28 mouse cellular contexts compared by ENCODE assay signal in the genomic region with DNA sequence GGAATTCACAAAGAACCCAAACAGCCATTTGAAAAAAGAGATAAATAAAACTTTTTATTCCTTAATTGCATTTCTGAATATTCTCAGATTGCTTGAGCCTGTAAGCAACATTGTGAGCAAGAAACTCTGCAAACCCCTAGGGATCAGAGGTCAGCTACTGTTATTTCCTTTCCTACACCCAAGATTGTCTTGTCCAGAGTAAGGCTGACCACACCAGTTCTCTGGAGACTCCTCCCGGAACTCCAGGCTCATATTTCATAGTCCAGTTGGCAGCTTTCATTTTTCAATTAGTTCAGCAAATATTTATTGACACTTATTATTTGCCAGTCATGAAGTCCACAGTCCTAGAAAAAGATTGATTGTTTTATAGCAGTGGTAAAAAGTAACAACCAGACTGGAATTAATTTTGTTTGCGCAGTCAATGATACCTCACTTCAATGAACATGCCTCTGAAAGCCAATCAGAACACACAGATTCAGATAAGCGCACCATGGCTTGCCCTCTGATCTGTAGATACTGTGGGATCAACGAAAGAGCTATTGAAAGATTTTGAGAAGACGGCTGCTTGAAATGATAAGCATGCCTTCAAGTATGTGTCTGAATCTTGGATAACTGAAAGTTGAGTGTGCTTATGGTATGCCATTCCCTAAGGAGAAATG.
DNase-seq lines count a peak whose midpoint lies in the region; ATAC-seq and TF ChIP-seq lines count a peak whose summit lies in the region.
"Had no signal": no experiment of that assay in that cellular context is flagged by ENCODE, and none has a peak within 500 bp of the region (broad histone marks: within the 10 kb centered on the region; RNA-seq: fewer than 3 reads in every experiment).

No protein-coding gene starts in this region.

- TF ChIP-seq CTCF in stomach, postnatal 0 days (IDR thresholded peaks at IDR 0.05; ENCODE audit: low read depth) = no peak

- no peak overlapping the region for H3K27ac ChIP-seq in stomach, embryonic 16.5 days (ENCODE audit: low read length)
- H3K27ac ChIP-seq in stomach, postnatal 0 days (replicated peaks) = no peak overlapping the region
- H3K27ac ChIP-seq in intestine, embryonic 16.5 days (ENCODE audit: low read length) = no peak overlapping the region
- H3K27ac ChIP-seq: embryonic facial prominence, embryonic 13.5 days; embryonic facial prominence, embryonic 15.5 days; forebrain, embryonic 10.5 days; forebrain, embryonic 12.5 days; forebrain, embryonic 15.5 days had no signal

- H3K4me3 ChIP-seq in stomach, embryonic 16.5 days (replicated peaks; ENCODE audit: low read length) = no peak overlapping the region
- H3K4me3 ChIP-seq in stomach, postnatal 0 days (ENCODE audit: low read depth, low read length) = no peak overlapping the region
- no peak overlapping the region for H3K4me3 ChIP-seq in intestine, embryonic 16.5 days (ENCODE audit: low read length)
- H3K4me3 ChIP-seq: embryonic facial prominence, embryonic 13.5 days; embryonic facial prominence, embryonic 15.5 days; erythroblast, embryonic 14.5 days; forebrain, embryonic 10.5 days; forebrain, embryonic 12.5 days; forebrain, embryonic 15.5 days had no signal

- no peaks in the 10 kb centered on the region for H3K27me3 ChIP-seq in stomach, embryonic 16.5 days (ENCODE audit: control insufficient read depth, insufficient read depth, low read length)
- H3K27me3 ChIP-seq in stomach, postnatal 0 days (ENCODE audit: control insufficient read depth, insufficient read depth, low read length) = no peaks in the 10 kb centered on the region
- H3K27me3 ChIP-seq in intestine, embryonic 16.5 days (replicated peaks; ENCODE audit: control insufficient read depth, insufficient read depth, low read length) = no peaks in the 10 kb centered on the region
- H3K27me3 ChIP-seq: CH12.LX; embryonic facial prominence, embryonic 13.5 days; embryonic facial prominence, embryonic 15.5 days; forebrain, embryonic 12.5 days; forebrain, embryonic 15.5 days had no signal

- no peak overlapping the region for H3K9ac ChIP-seq in stomach, embryonic 16.5 days (ENCODE audit: low read length)
- H3K9ac ChIP-seq in stomach, postnatal 0 days (ENCODE audit: low read length) = no peak overlapping the region
- no peak overlapping the region for H3K9ac ChIP-seq in intestine, embryonic 16.5 days (ENCODE audit: low read depth, low read length)
- H3K9ac ChIP-seq: embryonic facial prominence, embryonic 13.5 days; embryonic facial prominence, embryonic 15.5 days; forebrain, embryonic 12.5 days; forebrain, embryonic 15.5 days had no signal

- no peak overlapping the region for H3K4me2 ChIP-seq in stomach, embryonic 16.5 days (ENCODE audit: low read depth, low read length)
- no peak overlapping the region for H3K4me2 ChIP-seq in stomach, postnatal 0 days (replicated peaks; ENCODE audit: low read depth)
- no peak overlapping the region for H3K4me2 ChIP-seq in intestine, embryonic 16.5 days (ENCODE audit: low read depth, low read length)
- H3K4me2 ChIP-seq: embryonic facial prominence, embryonic 13.5 days; embryonic facial prominence, embryonic 15.5 days; forebrain, embryonic 12.5 days; forebrain, embryonic 15.5 days had no signal

- H3K9me3 ChIP-seq in stomach, embryonic 16.5 days (replicated peaks; ENCODE audit: control insufficient read depth, low read length) = no peaks in the 10 kb centered on the region
- H3K9me3 ChIP-seq in stomach, postnatal 0 days (ENCODE audit: control insufficient read depth, low read length) = no peaks in the 10 kb centered on the region
- no peaks in the 10 kb centered on the region for H3K9me3 ChIP-seq in intestine, embryonic 16.5 days (ENCODE audit: control insufficient read depth, low read length)
- H3K9me3 ChIP-seq: embryonic facial prominence, embryonic 13.5 days; embryonic facial prominence, embryonic 15.5 days; forebrain, embryonic 10.5 days; forebrain, embryonic 12.5 days; forebrain, embryonic 15.5 days; G1E had no signal

- no peak for TF ChIP-seq EP300 in stomach, postnatal 0 days (optimal IDR thresholded peaks at IDR 0.05)

- peak; percentile 2 for DNase-seq in kidney, postnatal 14 days
- no peak for DNase-seq in kidney, postnatal 10 days
- no peak for DNase-seq in stomach, postnatal 0 days (ENCODE audit: low spot score)
- no peak for DNase-seq in cerebellum, adult 9-11 months
- no peak for DNase-seq in heart, adult 11 months
- DNase-seq: adrenal gland, adult 8-10 months; adrenal gland, postnatal 14 days; adrenal gland, postnatal 36 days; B cell, adult 2 months; cerebellum, adult 11-12 months; cerebellum, adult 2 months; cerebellum, adult 9-10 months; cerebellum, postnatal 14 days; cerebellum, postnatal 36 days; embryo, embryonic 11 days had no signal

- 0 out of 2 replicates have a peak, but pooled peaks have one; percentile 44 for ATAC-seq in stomach, embryonic 16.5 days (ENCODE audit: insufficient read depth, low FRiP score)
- ATAC-seq in stomach, postnatal 0 days (ENCODE audit: low FRiP score, low TSS enrichment) = no peak
- peak; percentile 70 for ATAC-seq in intestine, embryonic 16.5 days
- ATAC-seq: activated CD4-positive, CD25-positive, alpha-beta regulatory T cell, adult 4 months; CD4-positive, CD25-positive, alpha-beta regulatory T cell, adult 4 months; forebrain, embryonic 15.5 days; Patski had no signal

- no peaks in the 10 kb centered on the region for H3K36me3 ChIP-seq in stomach, embryonic 16.5 days (ENCODE audit: control insufficient read depth, insufficient read depth, low read length)
- H3K36me3 ChIP-seq in stomach, postnatal 0 days (ENCODE audit: control insufficient read depth, insufficient read depth, low read length) = no peaks in the 10 kb centered on the region
- no peaks in the 10 kb centered on the region for H3K36me3 ChIP-seq in intestine, embryonic 16.5 days (ENCODE audit: control insufficient read depth, insufficient read depth, low read length)
- H3K36me3 ChIP-seq: embryonic facial prominence, embryonic 13.5 days; embryonic facial prominence, embryonic 15.5 days; forebrain, embryonic 10.5 days; forebrain, embryonic 12.5 days; forebrain, embryonic 15.5 days; G1E had no signal

- 54% methylated on average over 5 of the region's 5 CpGs for WGBS in stomach, embryonic 16.5 days
- WGBS in stomach, postnatal 0 days = 55% methylated on average over 5 of the region's 5 CpGs
- WGBS in intestine, embryonic 16.5 days = 49% methylated on average over 5 of the region's 5 CpGs

- H3K4me1 ChIP-seq in stomach, embryonic 16.5 days (ENCODE audit: control insufficient read depth, insufficient read depth, low read length) = no peaks in the 10 kb centered on the region
- H3K4me1 ChIP-seq in stomach, postnatal 0 days (replicated peaks; ENCODE audit: control insufficient read depth, insufficient read depth) = no peaks in the 10 kb centered on the region
- H3K4me1 ChIP-seq in intestine, embryonic 16.5 days (ENCODE audit: control insufficient read depth, insufficient read depth, low read length) = no peaks in the 10 kb centered on the region
- H3K4me1 ChIP-seq: embryonic facial prominence, embryonic 13.5 days; embryonic facial prominence, embryonic 15.5 days; forebrain, embryonic 10.5 days; forebrain, embryonic 12.5 days; forebrain, embryonic 15.5 days had no signal
